Mouse (Mus musculus) G1E (cell line): ENCODE data around the gene 1810043G02Rik.

ENCODE experiments used
- CTCF ChIP-seq: IDR thresholded peaks from 2 replicates; pipeline ENCODE4 v1.5.1; 2012; ENCODE audit warnings: low read depth, low read length, inconsistent platforms, mixed read lengths
- GATA1 ChIP-seq: IDR thresholded peaks from 2 replicates; pipeline ENCODE4 v1.6.1; 2012; ENCODE audit warnings: borderline replicate concordance, low read length, inconsistent platforms, mixed read lengths
- POLR2AphosphoS5 ChIP-seq: IDR thresholded peaks from 2 replicates; pipeline ENCODE4 v1.6.1; 2012; ENCODE audit warnings: low read depth, low read length, inconsistent platforms; ENCODE audit not compliant: insufficient replicate concordance
- TAL1 ChIP-seq: conservative IDR thresholded peaks from 2 replicates; pipeline ENCODE4 v1.6.1; 2012; ENCODE audit warnings: low read depth, low read length, inconsistent platforms, mixed read lengths

GRCm38 (mm10) chr10:78001796-78002195, 23.5 kb downstream of the 1810043G02Rik start:
- no peak for TF ChIP-seq CTCF
- TF ChIP-seq GATA1 = no peak
- no peak for TF ChIP-seq TAL1
- no peak for TF ChIP-seq POLR2AphosphoS5
